Mouse (Mus musculus) liver, adult 2 months (tissue): ENCODE measurements around the gene Psme2.

Experiments used
- CTCF ChIP-seq: fragments of 200-500 bp; IDR thresholded peaks from 2 replicates; pipeline ENCODE4 v1.5.1; 2011; ENCODE audit warnings: low read depth, low read length, control low read depth
- POLR2A ChIP-seq: fragments of 200-500 bp; IDR thresholded peaks from 2 replicates; pipeline ENCODE4 v1.6.1; 2011; ENCODE audit warnings: low read length, control low read depth; ENCODE audit not compliant: insufficient read depth; ENCODE audit errors: extremely low read depth

DNA sequence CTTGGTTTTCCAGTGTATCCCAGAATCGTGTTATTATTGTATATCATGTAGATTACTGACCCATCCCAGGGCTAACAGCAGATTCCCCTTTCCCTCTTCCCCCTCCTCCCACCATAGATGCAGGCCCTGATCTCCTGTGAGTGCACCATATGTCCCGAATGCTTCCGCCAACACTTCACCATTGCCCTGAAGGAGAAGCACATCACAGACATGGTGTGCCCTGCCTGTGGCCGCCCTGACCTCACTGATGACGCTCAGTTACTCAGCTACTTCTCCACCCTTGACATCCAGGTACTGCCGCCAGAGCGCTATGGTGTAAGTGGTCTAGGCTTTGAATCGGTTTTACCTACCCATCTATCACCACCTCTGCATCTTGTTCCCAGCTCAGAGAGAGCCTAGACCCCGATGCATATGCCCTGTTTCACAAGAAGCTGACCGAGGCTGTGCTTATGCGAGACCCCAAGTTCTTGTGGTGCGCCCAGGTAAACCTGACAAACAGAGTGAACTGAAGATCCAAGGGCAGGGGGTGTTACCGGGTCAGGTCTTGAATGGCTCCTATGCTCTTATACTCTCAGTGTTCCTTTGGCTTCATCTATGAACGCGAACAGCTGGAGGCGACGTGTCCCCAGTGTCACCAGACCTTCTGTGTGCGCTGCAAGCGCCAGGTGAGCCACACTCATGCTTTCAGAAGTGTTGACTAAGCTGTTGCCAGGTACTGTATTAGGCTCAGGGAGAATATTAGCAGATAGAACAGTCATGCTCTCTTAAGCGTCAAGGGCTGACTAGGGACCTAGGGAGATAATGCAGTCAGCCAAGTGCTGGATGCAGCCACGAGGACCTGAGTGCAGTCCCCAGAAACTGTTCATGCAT lies 7.8 kb upstream of the Psme2 start:
- no peak for TF ChIP-seq CTCF
- no peak for TF ChIP-seq POLR2A
